ENCODE assay signal across 20 mouse cellular contexts in genomic region chr1:161140026-161140762, GRCm38 (mm10). TPM values are rescaled to one million over a fixed set of nuclear protein-coding genes. Genes with fewer than 3 reads are reported as not detected.
DNase-seq lines count a peak whose midpoint lies in the region; ATAC-seq and TF ChIP-seq lines count a peak whose summit lies in the region.
"Had no signal": no experiment of that assay in that cellular context is flagged by ENCODE, and none has a peak within 500 bp of the region (broad histone marks: within the 10 kb centered on the region; RNA-seq: fewer than 3 reads in every experiment).

No protein-coding gene starts in this region.

- no peaks in the 10 kb centered on the region for H3K36me3 ChIP-seq in embryonic facial prominence, embryonic 14.5 days (ENCODE audit: control insufficient read depth, insufficient read depth, low read length)
- no peaks in the 10 kb centered on the region for H3K36me3 ChIP-seq in hindbrain, postnatal 0 days (ENCODE audit: insufficient read depth, low read length)
- H3K36me3 ChIP-seq: embryonic facial prominence, embryonic 13.5 days; heart, embryonic 12.5 days; limb, embryonic 10.5 days; lung, embryonic 15.5 days; midbrain, embryonic 12.5 days; stomach, embryonic 15.5 days had no signal

- no peak overlapping the region for H3K4me3 ChIP-seq in embryonic facial prominence, embryonic 14.5 days (ENCODE audit: low read depth, low read length)
- no peak overlapping the region for H3K4me3 ChIP-seq in hindbrain, postnatal 0 days (ENCODE audit: low read length)
- H3K4me3 ChIP-seq: embryonic facial prominence, embryonic 13.5 days; heart, embryonic 12.5 days; limb, embryonic 10.5 days; lung, embryonic 15.5 days; midbrain, embryonic 12.5 days; stomach, embryonic 15.5 days had no signal

- H3K9me3 ChIP-seq in embryonic facial prominence, embryonic 14.5 days (ENCODE audit: control insufficient read depth, low read length) = no peaks in the 10 kb centered on the region
- no peaks in the 10 kb centered on the region for H3K9me3 ChIP-seq in hindbrain, postnatal 0 days (ENCODE audit: low read length)
- H3K9me3 ChIP-seq: embryonic facial prominence, embryonic 13.5 days; heart, embryonic 12.5 days; limb, embryonic 10.5 days; lung, embryonic 15.5 days; midbrain, embryonic 12.5 days; stomach, embryonic 15.5 days had no signal

- WGBS in embryonic facial prominence, embryonic 14.5 days = 81% methylated on average over 9 of the region's 9 CpGs
- 83% methylated on average over 9 of the region's 9 CpGs for WGBS in hindbrain, postnatal 0 days

- H3K27ac ChIP-seq in embryonic facial prominence, embryonic 14.5 days (replicated peaks; ENCODE audit: low read depth, low read length) = no peak overlapping the region
- no peak overlapping the region for H3K27ac ChIP-seq in hindbrain, postnatal 0 days
- H3K27ac ChIP-seq: embryonic facial prominence, embryonic 13.5 days; limb, embryonic 10.5 days; lung, embryonic 15.5 days; midbrain, embryonic 12.5 days; stomach, embryonic 15.5 days had no signal

- no peak overlapping the region for H3K4me2 ChIP-seq in embryonic facial prominence, embryonic 14.5 days (ENCODE audit: low read depth, low read length)
- no peak overlapping the region for H3K4me2 ChIP-seq in hindbrain, postnatal 0 days (ENCODE audit: low read depth, low read length)
- H3K4me2 ChIP-seq: embryonic facial prominence, embryonic 13.5 days; heart, embryonic 12.5 days; lung, embryonic 15.5 days; midbrain, embryonic 12.5 days; stomach, embryonic 15.5 days had no signal

- DNase-seq in adrenal gland, postnatal 14 days = peak; percentile 12
- no peak for DNase-seq in adrenal gland, postnatal 36 days
- DNase-seq in urinary bladder, postnatal 14 days (ENCODE audit: low spot score) = peak; percentile 31
- DNase-seq in urinary bladder, adult 2 months (ENCODE audit: low spot score) = no peak
- DNase-seq in embryonic facial prominence, embryonic 14.5 days (ENCODE audit: low spot score) = peak; percentile 5
- DNase-seq in gastrocnemius, adult 8-10 months (ENCODE audit: low spot score in 2 of 2) = no peak
- DNase-seq in left cerebral cortex, postnatal 25 days (ENCODE audit: low spot score in 2 of 2) = no peak
- no peak for DNase-seq in hindbrain, postnatal 0 days (ENCODE audit: low spot score)
- DNase-seq: cerebellum, adult 9-10 months; layer of hippocampus, adult 9-11 months; right cerebral cortex, postnatal 25 days had no signal

- no peaks in the 10 kb centered on the region for H3K4me1 ChIP-seq in embryonic facial prominence, embryonic 14.5 days (ENCODE audit: control insufficient read depth, insufficient read depth, low read length)
- H3K4me1 ChIP-seq in hindbrain, postnatal 0 days (ENCODE audit: insufficient read depth, low read length) = no peaks in the 10 kb centered on the region
- H3K4me1 ChIP-seq: embryonic facial prominence, embryonic 13.5 days; midbrain, embryonic 12.5 days; stomach, embryonic 15.5 days had no signal

- H3K27me3 ChIP-seq in embryonic facial prominence, embryonic 14.5 days (replicated peaks; ENCODE audit: control insufficient read depth, insufficient read depth, low read length) = no peaks in the 10 kb centered on the region
- no peaks in the 10 kb centered on the region for H3K27me3 ChIP-seq in hindbrain, postnatal 0 days (ENCODE audit: insufficient read depth, low read length)
- H3K27me3 ChIP-seq: embryonic facial prominence, embryonic 13.5 days; midbrain, embryonic 12.5 days; stomach, embryonic 15.5 days had no signal

- no peak for TF ChIP-seq CTCF in hindbrain, postnatal 0 days (IDR thresholded peaks at IDR 0.05; ENCODE audit: low read depth)

- intact Hi-C loops in left cerebral cortex, postnatal 25 days (cut with DNase I) = no loop called here

- H3K9ac ChIP-seq in embryonic facial prominence, embryonic 14.5 days (ENCODE audit: low read depth, low read length) = no peak overlapping the region
- no peak overlapping the region for H3K9ac ChIP-seq in hindbrain, postnatal 0 days (replicated peaks; ENCODE audit: low read length)
- H3K9ac ChIP-seq: embryonic facial prominence, embryonic 13.5 days; heart, embryonic 12.5 days; lung, embryonic 15.5 days; midbrain, embryonic 12.5 days; stomach, embryonic 15.5 days had no signal

- no peak for ATAC-seq in embryonic facial prominence, embryonic 14.5 days (ENCODE audit: low read depth)
- no peak for ATAC-seq in hindbrain, postnatal 0 days
- ATAC-seq: forebrain, embryonic 14.5 days had no signal

RNA-seq across cellular contexts. Expression of gene Ankrd45, which starts 2.3 kb away (rescaled TPM):
- 4.5 and 5.1 TPM in 2 replicates for total RNA-seq in adrenal gland, postnatal 14 days (2021)
- total RNA-seq in adrenal gland, postnatal 36 days (2021) = 1 to 10 TPM; 4.4 to 8.5 TPM
- polyA plus RNA-seq in urinary bladder, adult 2 months (2012; rRNA removed) = 0.12 and 0.23 TPM in 2 replicates
- polyA plus RNA-seq in embryonic facial prominence, embryonic 14.5 days (2014; fragmentation: Nextera tagmentation; extraction: Ambion mirVana) = 2.2 and 3.8 TPM in 2 replicates
- total RNA-seq in gastrocnemius, adult 8-10 months (2022) = not detected
- total RNA-seq in left cerebral cortex, postnatal 25 days (2021) = 10 to 100 TPM; 51.6 to 57.1 TPM
- total RNA-seq in hindbrain, postnatal 0 days (2014; rRNA removed) = 16.0 and 19.2 TPM in 2 replicates
- 24.1 and 24.2 TPM in 2 replicates for polyA plus RNA-seq in hindbrain, postnatal 0 days (2015; fragmentation: Nextera tagmentation; extraction: Ambion mirVana)
- total RNA-seq: gastrocnemius, adult 18-20 months had no signal

RNA-seq across cellular contexts. Expression of gene Klhl20, which starts 8.9 kb away (rescaled TPM):
- 16.2 and 18.9 TPM in 2 replicates for total RNA-seq in adrenal gland, postnatal 14 days (2021)
- 10 to 100 TPM; 15.9 to 16.7 TPM for total RNA-seq in adrenal gland, postnatal 36 days (2021)
- polyA plus RNA-seq in urinary bladder, adult 2 months (2012; rRNA removed) = 14.7 and 15.4 TPM in 2 replicates
- 18.2 and 21.9 TPM in 2 replicates for polyA plus RNA-seq in embryonic facial prominence, embryonic 14.5 days (2014; fragmentation: Nextera tagmentation; extraction: Ambion mirVana)
- 10 to 100 TPM in 2 of 4 experiments, 1 to 10 TPM in 2; 7.5 to 10.3 (median 9.1) TPM for total RNA-seq in gastrocnemius, adult 8-10 months (2022)
- total RNA-seq in left cerebral cortex, postnatal 25 days (2021) = 10 to 100 TPM; 15.3 to 16.9 TPM
- 15.1 and 23.3 TPM in 2 replicates for total RNA-seq in hindbrain, postnatal 0 days (2014; rRNA removed)
- 15.0 and 15.4 TPM in 2 replicates for polyA plus RNA-seq in hindbrain, postnatal 0 days (2015; fragmentation: Nextera tagmentation; extraction: Ambion mirVana)

RNA-seq across cellular contexts. Expression of gene Tex50, which starts 18.9 kb away (rescaled TPM):
- not detected in 2 replicates for total RNA-seq in adrenal gland, postnatal 14 days (2021)
- not detected for total RNA-seq in adrenal gland, postnatal 36 days (2021)
- not detected in 2 replicates for polyA plus RNA-seq in urinary bladder, adult 2 months (2012; rRNA removed)
- not detected in 2 replicates for polyA plus RNA-seq in embryonic facial prominence, embryonic 14.5 days (2014; fragmentation: Nextera tagmentation; extraction: Ambion mirVana)
- total RNA-seq in gastrocnemius, adult 8-10 months (2022) = not detected
- total RNA-seq in left cerebral cortex, postnatal 25 days (2021) = not detected
- total RNA-seq in hindbrain, postnatal 0 days (2014; rRNA removed) = not detected in 2 replicates
- 0.25 and 0.37 TPM in 2 replicates for polyA plus RNA-seq in hindbrain, postnatal 0 days (2015; fragmentation: Nextera tagmentation; extraction: Ambion mirVana)
- total RNA-seq: gastrocnemius, adult 18-20 months had no signal
- polyA plus RNA-seq: forebrain, embryonic 14.5 days; heart, embryonic 12.5 days; hindbrain, embryonic 11.5 days; lung, embryonic 15.5 days; stomach, embryonic 15.5 days had no signal

Comparison
In these comparisons a context has a peak if more than half of its experiments do, and no peak if none do; other contexts are left out.
1. DNase-seq: peak in adrenal gland, postnatal 14 days (single experiment), urinary bladder, postnatal 14 days (single experiment) and embryonic facial prominence, embryonic 14.5 days (single experiment); none in adrenal gland, postnatal 36 days (0 of 2), urinary bladder, adult 2 months (single experiment), gastrocnemius, adult 8-10 months (0 of 2), left cerebral cortex, postnatal 25 days (0 of 2) and hindbrain, postnatal 0 days (single experiment).